Comparison of ENCODE assay signal across 15 mouse cellular contexts in genomic region chr2:112433359-112433758, GRCm38 (mm10). TPM values are rescaled to one million over a fixed set of nuclear protein-coding genes. Genes with fewer than 3 reads are reported as not detected.
DNase-seq lines count a peak whose midpoint lies in the region; TF ChIP-seq lines count a peak whose summit lies in the region.
"Had no signal": no experiment of that assay in that cellular context is flagged by ENCODE, and none has a peak within 500 bp of the region (broad histone marks: within the 10 kb centered on the region; RNA-seq: fewer than 3 reads in every experiment).

No protein-coding gene starts in this region.

- TF ChIP-seq POLR2A in liver, adult 2 months (IDR thresholded peaks at IDR 0.05; ENCODE audit: extremely low read depth, insufficient read depth, low read length): no peak

- WGBS in liver, adult 2 months: 16% methylated on average over 2 of the region's 2 CpGs

- H3K9ac ChIP-seq in liver, adult 2 months (ENCODE audit: low read depth, low read length): no peak overlapping the region
- H3K9ac ChIP-seq: embryonic facial prominence, embryonic 15.5 days; midbrain, embryonic 13.5 days had no signal

- no peak for TF ChIP-seq CTCF in liver, adult 2 months (IDR thresholded peaks at IDR 0.05; ENCODE audit: low read depth, low read length)
- no peak for TF ChIP-seq CTCF in layer of hippocampus, adult 2 months (conservative IDR thresholded peaks at IDR 0.05)

- H3K27ac ChIP-seq in liver, adult 2 months (replicated peaks; ENCODE audit: insufficient read depth, low read depth, low read length): no peak overlapping the region
- no peak overlapping the region for H3K27ac ChIP-seq in layer of hippocampus, adult 2 months
- H3K27ac ChIP-seq: embryonic facial prominence, embryonic 15.5 days; midbrain, embryonic 13.5 days had no signal

- H3K4me1 ChIP-seq in liver, adult 2 months (ENCODE audit: control insufficient read depth, insufficient read depth, low read length): no peaks in the 10 kb centered on the region
- H3K4me1 ChIP-seq: embryonic facial prominence, embryonic 15.5 days; midbrain, embryonic 13.5 days had no signal

- H3K27me3 ChIP-seq in liver, adult 2 months (ENCODE audit: control insufficient read depth, insufficient read depth, low read length): no peaks in the 10 kb centered on the region
- H3K27me3 ChIP-seq: embryonic facial prominence, embryonic 15.5 days; midbrain, embryonic 13.5 days had no signal

- H3K79me2 ChIP-seq in liver, adult 2 months (ENCODE audit: control insufficient read depth, insufficient read depth, low read length): no peaks in the 10 kb centered on the region

- peak; percentile 11 for DNase-seq in right cerebral cortex, adult 18-20 months
- no peak for DNase-seq in right cerebral cortex, postnatal 36 days (ENCODE audit: low spot score in 2 of 2)
- peak; percentile 10 for DNase-seq in ZHBTc4 (ENCODE audit: low read depth, low spot score)
- peak; percentile 54 for DNase-seq in liver, adult 2 months (ENCODE audit: extremely low read depth, low read depth, low spot score)
- DNase-seq in cerebellum, adult 11 months: no peak
- no peak for DNase-seq in layer of hippocampus, adult 2 months (ENCODE audit: low spot score in 2 of 2)
- DNase-seq in urinary bladder, postnatal 14 days (ENCODE audit: low spot score): no peak
- DNase-seq: cerebellum, adult 18-20 months; layer of hippocampus, adult 9-11 months; thymus, postnatal 14 days had no signal

- H3K4me3 ChIP-seq in liver, adult 2 months (ENCODE audit: insufficient read depth, low read depth, low read length): no peak overlapping the region
- H3K4me3 ChIP-seq in layer of hippocampus, adult 2 months: no peak overlapping the region
- H3K4me3 ChIP-seq: embryonic facial prominence, embryonic 15.5 days; midbrain, embryonic 13.5 days had no signal

- H3K36me3 ChIP-seq in liver, adult 2 months (ENCODE audit: control insufficient read depth, insufficient read depth, low read length): no peaks in the 10 kb centered on the region
- H3K36me3 ChIP-seq: embryonic facial prominence, embryonic 15.5 days; midbrain, embryonic 13.5 days had no signal

RNA-seq across cellular contexts. Expression of gene Emc7, which starts 21.4 kb away (rescaled TPM):
- total RNA-seq in liver, adult 2 months (2014; rRNA removed): 19.9 and 21.9 TPM in 2 replicates
- polyA plus RNA-seq in liver, adult 2 months (2012; rRNA removed): 8.0 and 9.6 TPM in 2 replicates
- total RNA-seq in layer of hippocampus, adult 2 months (2021): 10 to 100 TPM; 43.8 to 45.6 TPM

RNA-seq across cellular contexts. Expression of gene Chrm5, which starts 47.2 kb away (rescaled TPM):
- total RNA-seq in liver, adult 2 months (2014; rRNA removed): not detected in 2 replicates
- not detected in 2 replicates for polyA plus RNA-seq in liver, adult 2 months (2012; rRNA removed)
- 1 to 10 TPM; 5.7 to 7.7 TPM for total RNA-seq in layer of hippocampus, adult 2 months (2021)
- total RNA-seq: neutrophil, adult 5-6 weeks had no signal
- polyA plus RNA-seq: embryonic facial prominence, embryonic 15.5 days; heart, postnatal 0 days; limb, embryonic 14.5 days had no signal

RNA-seq across cellular contexts. Expression of gene Katnbl1, which starts 54.3 kb away (rescaled TPM):
- 3.6 and 4.2 TPM in 2 replicates for total RNA-seq in liver, adult 2 months (2014; rRNA removed)
- polyA plus RNA-seq in liver, adult 2 months (2012; rRNA removed): 0.60 and 0.93 TPM in 2 replicates
- total RNA-seq in layer of hippocampus, adult 2 months (2021): 10 to 100 TPM; 10.9 to 12.5 TPM

RNA-seq across cellular contexts. Expression of gene Aven, which starts 59.4 kb away (rescaled TPM):
- total RNA-seq in liver, adult 2 months (2014; rRNA removed): 8.9 and 16.2 TPM in 2 replicates
- 4.5 and 4.6 TPM in 2 replicates for polyA plus RNA-seq in liver, adult 2 months (2012; rRNA removed)
- 10 to 100 TPM in 1 of 2 experiments, 1 to 10 TPM in 1; 8.7 to 10.2 TPM for total RNA-seq in layer of hippocampus, adult 2 months (2021)

Comparison
In these comparisons a context has a peak if more than half of its experiments do, and no peak if none do; other contexts are left out.
1. DNase-seq: peak in right cerebral cortex, adult 18-20 months (single experiment), ZHBTc4 (single experiment) and liver, adult 2 months (single experiment); none in right cerebral cortex, postnatal 36 days (0 of 2), cerebellum, adult 11 months (single experiment), layer of hippocampus, adult 2 months (0 of 2) and urinary bladder, postnatal 14 days (single experiment).